Mouse (Mus musculus) C2C12 (cell line): ENCODE measurements at regions not wholly inside any gene's neighbourhood (a gene's known extent, or its start where the extent isn't known, plus 50 kb on each side); places are given as distances from the start of the nearest gene placed in this dataset.

ENCODE experiments used
- H3K27me3 ChIP-seq: one replicate; pipeline ENCODE4 v1.6.1; 2011; ENCODE audit not compliant: control insufficient read depth, insufficient read depth, insufficient read length
- H3K36me3 ChIP-seq: one replicate; pipeline ENCODE4 v1.6.1; 2011; ENCODE audit not compliant: control insufficient read depth, insufficient read depth
- H3K4me3 ChIP-seq: one replicate; pipeline ENCODE4 v1.5.1; 2011; ENCODE audit warnings: mild to moderate bottlenecking, control low read depth; ENCODE audit not compliant: poor library complexity, insufficient read depth, severe bottlenecking
- H3K79me2 ChIP-seq: one replicate; pipeline ENCODE4 v1.6.1; 2011; ENCODE audit not compliant: control insufficient read depth, insufficient read depth
- H3K79me3 ChIP-seq: one replicate; pipeline ENCODE4 v1.6.1; 2011; ENCODE audit warnings: low read depth, control low read depth
- H3ac ChIP-seq: one replicate; pipeline ENCODE3; 2011; ENCODE audit warnings: low read depth; ENCODE audit not compliant: control insufficient read depth, insufficient read length
- CEBPB ChIP-seq: IDR thresholded peaks from one replicate; pipeline ENCODE4 v1.6.1; 2011; ENCODE audit warnings: low read depth, mild to moderate bottlenecking, control low read depth, moderate library complexity
- CTCF ChIP-seq: IDR thresholded peaks from one replicate; pipeline ENCODE4 v1.5.1; 2011; ENCODE audit not compliant: control insufficient read depth, insufficient read depth, insufficient read length
- FOSL1 ChIP-seq: IDR thresholded peaks from one replicate; pipeline ENCODE4 v1.8.0; 2011; ENCODE audit warnings: mild to moderate bottlenecking, low read length; ENCODE audit not compliant: poor library complexity, insufficient read depth, severe bottlenecking
- MAX ChIP-seq: IDR thresholded peaks from one replicate; pipeline ENCODE4 v1.6.1; 2011; ENCODE audit warnings: mild to moderate bottlenecking, control low read depth
- MYOD1 ChIP-seq: IDR thresholded peaks from one replicate; pipeline ENCODE4 v1.6.1; 2011; ENCODE audit warnings: low read depth; ENCODE audit not compliant: control insufficient read depth, insufficient read length
- MYOG ChIP-seq: IDR thresholded peaks from one replicate; pipeline ENCODE4 v1.6.1; 2011; ENCODE audit not compliant: control insufficient read depth, insufficient read length; ENCODE audit errors: extremely low read depth
- USF1 ChIP-seq: IDR thresholded peaks from one replicate; pipeline ENCODE4 v1.6.1; 2011; ENCODE audit warnings: low read depth, mild to moderate bottlenecking, control low read depth, moderate library complexity

DNA sequence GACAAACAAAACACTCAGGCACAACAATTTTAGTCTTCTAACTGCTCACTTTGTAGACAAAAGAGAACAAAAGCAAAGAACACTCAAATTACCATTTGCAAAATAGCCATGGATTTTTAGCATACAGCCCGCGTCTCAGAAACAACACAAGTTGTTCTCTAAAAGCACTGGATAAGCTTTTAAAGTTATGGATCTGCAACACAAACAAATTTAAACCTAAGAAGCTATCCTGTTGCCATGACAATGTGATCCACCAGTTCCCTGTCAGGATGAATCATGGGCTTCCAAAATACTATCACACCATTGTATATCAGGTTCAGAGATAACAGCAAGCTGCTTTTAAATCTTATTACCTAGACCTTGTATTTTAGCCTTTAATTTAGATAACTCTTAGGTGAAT lies 550.9 kb upstream of the Syt1 start:
- H3K36me3 ChIP-seq: no peaks in the 10 kb centered on the region
- TF ChIP-seq CEBPB (no peak), MYOD1 (no peak), MAX (no peak), USF1 (no peak), MYOG (no peak), FOSL1 (no peak), CTCF (no peak)
- no peak overlapping the region for H3K4me3 ChIP-seq
- no peaks in the 10 kb centered on the region for H3K79me2 ChIP-seq
- no peak overlapping the region for H3ac ChIP-seq
- no peaks in the 10 kb centered on the region for H3K79me3 ChIP-seq
- H3K27me3 ChIP-seq: no peaks in the 10 kb centered on the region

- Histone ChIP-seq H3K79me3 (no peaks in the 10 kb centered on the region), H3K36me3 (no peaks in the 10 kb centered on the region), H3K27me3 (no peaks in the 10 kb centered on the region), H3K4me3 (no peak overlapping the region), H3K79me2 (no peaks in the 10 kb centered on the region), H3ac (no peak overlapping the region)
- no peak for TF ChIP-seq MYOG
- no peak for TF ChIP-seq CTCF
- no peak for TF ChIP-seq USF1
- TF ChIP-seq MAX: no peak
- TF ChIP-seq FOSL1: no peak
- no peak for TF ChIP-seq CEBPB
- no peak for TF ChIP-seq MYOD1
Observed at GRCm38 (mm10) chr10:109561094-109561493, 550.3 kb upstream of the Syt1 start.

- no peaks in the 10 kb centered on the region for H3K79me2 ChIP-seq
- no peaks in the 10 kb centered on the region for H3K36me3 ChIP-seq
- no peak for TF ChIP-seq CEBPB
- TF ChIP-seq MYOG: no peak
- no peak for TF ChIP-seq CTCF
- TF ChIP-seq FOSL1: no peak
- TF ChIP-seq USF1: no peak
- no peak for TF ChIP-seq MYOD1
- no peak for TF ChIP-seq MAX
- H3ac ChIP-seq: no peak overlapping the region
- no peaks in the 10 kb centered on the region for H3K79me3 ChIP-seq
- H3K27me3 ChIP-seq: no peaks in the 10 kb centered on the region
- no peak overlapping the region for H3K4me3 ChIP-seq
Observed at GRCm38 (mm10) chr10:109543301-109543700, 532.5 kb upstream of the Syt1 start.

GRCm38 (mm10) chr10:109540229-109540628 lies 529.4 kb upstream of the Syt1 start:
- no peaks in the 10 kb centered on the region for H3K79me2 ChIP-seq
- H3K79me3 ChIP-seq: no peaks in the 10 kb centered on the region
- TF ChIP-seq MYOD1 (no peak), CTCF (no peak)
- H3K4me3 ChIP-seq: no peak overlapping the region
- H3K36me3 ChIP-seq: no peaks in the 10 kb centered on the region
- H3K27me3 ChIP-seq: no peaks in the 10 kb centered on the region
- no peak overlapping the region for H3ac ChIP-seq

GRCm38 (mm10) chr10:109528096-109528495 lies 517.3 kb upstream of the Syt1 start:
- no peaks in the 10 kb centered on the region for H3K79me2 ChIP-seq
- no peaks in the 10 kb centered on the region for H3K36me3 ChIP-seq
- TF ChIP-seq MYOD1 (no peak), CEBPB (no peak), MYOG (no peak), FOSL1 (no peak), USF1 (no peak), CTCF (no peak), MAX (no peak)
- no peaks in the 10 kb centered on the region for H3K27me3 ChIP-seq
- H3ac ChIP-seq: no peak overlapping the region
- no peaks in the 10 kb centered on the region for H3K79me3 ChIP-seq
- no peak overlapping the region for H3K4me3 ChIP-seq

DNA sequence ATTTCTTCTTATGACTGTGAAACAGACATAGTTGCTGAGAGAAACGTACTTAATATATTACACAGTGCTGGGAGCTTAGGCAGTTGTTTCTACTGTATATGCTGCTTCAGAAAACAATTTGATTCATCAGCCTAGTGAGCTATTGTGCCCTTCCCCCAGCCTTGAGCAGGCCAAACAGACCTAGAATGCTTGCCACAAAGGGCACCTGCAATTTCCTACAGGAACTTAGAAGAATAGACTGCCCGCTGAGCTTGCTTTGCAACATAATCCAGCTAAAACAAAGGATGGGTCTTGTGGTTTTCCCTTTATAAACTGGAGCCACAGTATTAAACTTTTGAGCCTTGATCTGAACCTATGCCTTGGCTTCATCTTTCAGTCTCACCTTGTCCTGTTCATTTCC lies 510.9 kb upstream of the Syt1 start:
- Histone ChIP-seq H3K79me2 (no peaks in the 10 kb centered on the region), H3K36me3 (no peaks in the 10 kb centered on the region), H3K27me3 (no peaks in the 10 kb centered on the region), H3K79me3 (no peaks in the 10 kb centered on the region), H3K4me3 (no peak overlapping the region), H3ac (no peak overlapping the region)
- TF ChIP-seq CEBPB (no peak), FOSL1 (no peak), MYOD1 (no peak), MYOG (no peak), MAX (no peak)

DNA sequence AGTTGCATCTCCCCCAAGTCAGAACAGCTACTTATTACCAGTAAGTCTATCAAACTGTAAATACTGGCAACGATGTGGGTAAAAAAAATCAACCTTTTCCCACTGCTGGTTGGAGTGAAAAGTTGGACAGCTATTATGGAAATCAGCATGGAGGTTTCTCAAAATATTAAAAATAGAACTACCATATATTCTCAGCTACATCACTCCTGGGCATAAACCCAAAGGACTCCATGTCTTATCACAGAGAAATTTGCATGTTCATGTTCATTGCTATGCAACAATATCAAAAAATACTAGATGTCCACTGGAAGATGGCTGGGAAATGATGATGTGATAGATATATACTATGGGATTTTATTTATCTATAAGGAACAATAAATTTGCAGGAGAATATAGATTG lies 506.9 kb upstream of the Syt1 start:
- H3K4me3 ChIP-seq: no peak overlapping the region
- TF ChIP-seq FOSL1: no peak
- TF ChIP-seq USF1: no peak
- TF ChIP-seq CEBPB: no peak
- TF ChIP-seq CTCF: no peak
- no peak for TF ChIP-seq MAX
- TF ChIP-seq MYOD1: no peak
- TF ChIP-seq MYOG: no peak
- H3K36me3 ChIP-seq: no peaks in the 10 kb centered on the region
- no peak overlapping the region for H3ac ChIP-seq
- no peaks in the 10 kb centered on the region for H3K27me3 ChIP-seq
- H3K79me3 ChIP-seq: no peaks in the 10 kb centered on the region
- H3K79me2 ChIP-seq: no peaks in the 10 kb centered on the region
